Mouse (Mus musculus): ENCODE data around the gene Gm17334. TPM values are rescaled to one million over a fixed set of nuclear protein-coding genes. Genes with fewer than 3 reads are reported as not detected.

Gene Gm17334
- polyA plus RNA-seq, 1 experiment from 2014 or later = not detected

GRCm38 (mm10) chr11:53774659-53775255 is 1.8 kb upstream of the Gm17334 start:
- no peak for DNase-seq (ENCODE audit: low spot score)
- Histone ChIP-seq H3K36me3 (no peaks in the 10 kb centered on the region), H3K27me3 (ENCODE audit: low read depth, poor library complexity, severe bottlenecking) (peaks cover 37% of the 10 kb centered on the region), H3K4me1 (peaks cover 13% of the 10 kb centered on the region), H3K27ac (replicated peaks) (no peak overlapping the region), H3K4me3 (no peak overlapping the region), H3K9me3 (replicated peaks) (no peaks in the 10 kb centered on the region)
- WGBS = 87% methylated on average over 13 of the region's 13 CpGs

- no peak overlapping the region for H3K4me3 ChIP-seq
- DNase-seq (ENCODE audit: low spot score) = no peak
- H3K4me1 ChIP-seq = peaks cover 20% of the 10 kb centered on the region
- no peaks in the 10 kb centered on the region for H3K36me3 ChIP-seq
- 91% methylated on average over 16 of the region's 16 CpGs for WGBS
- H3K27me3 ChIP-seq (ENCODE audit: low read depth, poor library complexity, severe bottlenecking) = peaks cover 47% of the 10 kb centered on the region
- H3K27ac ChIP-seq (replicated peaks) = no peak overlapping the region
- no peaks in the 10 kb centered on the region for H3K9me3 ChIP-seq (replicated peaks)
These were observed 814 bp upstream of the Gm17334 start for GRCm38 (mm10) chr11:53773641-53774360.

- peaks cover 57% of the 10 kb centered on the region for H3K27me3 ChIP-seq (ENCODE audit: low read depth, poor library complexity, severe bottlenecking)
- peaks cover 20% of the 10 kb centered on the region for H3K4me1 ChIP-seq
- H3K4me3 ChIP-seq = no peak overlapping the region
These were observed 451 bp downstream of the Gm17334 start for GRCm38 (mm10) chr11:53772536-53772935.

GRCm38 (mm10) chr11:53771001-53771744 is 1.8 kb downstream of the Gm17334 start:
- Histone ChIP-seq H3K36me3 (no peaks in the 10 kb centered on the region), H3K27me3 (ENCODE audit: low read depth, poor library complexity, severe bottlenecking) (peaks cover 70% of the 10 kb centered on the region), H3K4me1 (peaks cover 20% of the 10 kb centered on the region), H3K4me3 (peak overlapping the region; percentile 71; the same call in 1 of the 2 replicates), H3K27ac (replicated peaks) (no peak overlapping the region), H3K9me3 (replicated peaks) (no peaks in the 10 kb centered on the region)
- 89% methylated on average over 11 of the region's 11 CpGs for WGBS
- no peak for DNase-seq (ENCODE audit: low spot score)

More at GRCm38 (mm10) chr11:53772536-53772935, 451 bp downstream of the Gm17334 start:
- DNase-seq (ENCODE audit: low spot score) = no peak
- 82% methylated on average over 9 of the region's 9 CpGs for WGBS
- Histone ChIP-seq H3K36me3 (no peaks in the 10 kb centered on the region), H3K9me3 (replicated peaks) (no peaks in the 10 kb centered on the region), H3K27ac (replicated peaks) (no peak overlapping the region)

- peaks cover 79% of the 10 kb centered on the region for H3K27me3 ChIP-seq (ENCODE audit: low read depth, poor library complexity, severe bottlenecking)
- peak overlapping the region; percentile 76 for H3K27ac ChIP-seq (replicated peaks)
- under 1% methylated on average over 75 of the region's 75 CpGs for WGBS
- peak; percentile 72 for DNase-seq (ENCODE audit: low spot score)
- no peaks in the 10 kb centered on the region for H3K9me3 ChIP-seq (replicated peaks)
- peaks cover 20% of the 10 kb centered on the region for H3K4me1 ChIP-seq
- H3K4me3 ChIP-seq = peak overlapping the region; percentile 71
- no peaks in the 10 kb centered on the region for H3K36me3 ChIP-seq
These were observed 2.7 kb downstream of the Gm17334 start for GRCm38 (mm10) chr11:53770125-53770791.

- peak within 1 kb of the TSS; percentile 76 for H3K27ac ChIP-seq (replicated peaks)
- peak; percentile 87 for DNase-seq (ENCODE audit: low spot score)
- H3K4me1 ChIP-seq = peaks cover 20% of the 10 kb centered on the region
- no peaks in the 10 kb centered on the region for H3K9me3 ChIP-seq (replicated peaks)
- no peaks in the 10 kb centered on the region for H3K36me3 ChIP-seq
- 0% methylated on average over 40 of the region's 40 CpGs for WGBS
- peaks cover 84% of the 10 kb centered on the region for H3K27me3 ChIP-seq (ENCODE audit: low read depth, poor library complexity, severe bottlenecking)
- H3K4me3 ChIP-seq = peak within 1 kb of the TSS; percentile 71
These were observed 3.2 kb downstream of the Gm17334 start, which contains the start of gene Irf1 for GRCm38 (mm10) chr11:53769760-53770124. TSS of gene Irf1 (plus strand) at chr11:53770014.

GRCm38 (mm10) chr11:53769185-53769576 is 3.8 kb downstream of the Gm17334 start:
- 62% methylated on average over 12 of the region's 12 CpGs for WGBS
- no peak for DNase-seq (ENCODE audit: low spot score)
- H3K4me1 ChIP-seq = peaks cover 20% of the 10 kb centered on the region
- no peak overlapping the region for H3K27ac ChIP-seq (replicated peaks)
- peak overlapping the region; percentile 71 for H3K4me3 ChIP-seq
- no peaks in the 10 kb centered on the region for H3K9me3 ChIP-seq (replicated peaks)
- no peaks in the 10 kb centered on the region for H3K36me3 ChIP-seq
- peaks cover 89% of the 10 kb centered on the region for H3K27me3 ChIP-seq (ENCODE audit: low read depth, poor library complexity, severe bottlenecking)

- H3K9me3 ChIP-seq (replicated peaks) = no peaks in the 10 kb centered on the region
- H3K36me3 ChIP-seq = no peaks in the 10 kb centered on the region
- H3K4me1 ChIP-seq = peaks cover 26% of the 10 kb centered on the region
- no peak overlapping the region for H3K4me3 ChIP-seq
- H3K27ac ChIP-seq (replicated peaks) = no peak overlapping the region
- no peak for DNase-seq (ENCODE audit: low spot score)
- peaks cover 95% of the 10 kb centered on the region for H3K27me3 ChIP-seq (ENCODE audit: low read depth, poor library complexity, severe bottlenecking)
- 80% methylated on average over 13 of the region's 13 CpGs for WGBS
These were observed 4.4 kb downstream of the Gm17334 start for GRCm38 (mm10) chr11:53768422-53769184.

- H3K9me3 ChIP-seq (replicated peaks) = no peaks in the 10 kb centered on the region
- WGBS = 35% methylated on average over 5 of the region's 5 CpGs
- no peak overlapping the region for H3K4me3 ChIP-seq
- no peak for DNase-seq (ENCODE audit: low spot score)
- peaks cover 97% of the 10 kb centered on the region for H3K27me3 ChIP-seq (ENCODE audit: low read depth, poor library complexity, severe bottlenecking)
- H3K36me3 ChIP-seq = no peaks in the 10 kb centered on the region
- peaks cover 34% of the 10 kb centered on the region for H3K4me1 ChIP-seq
- no peak overlapping the region for H3K27ac ChIP-seq (replicated peaks)
These were observed 8.4 kb downstream of the Gm17334 start for GRCm38 (mm10) chr11:53764581-53764980.

GRCm38 (mm10) chr11:53763496-53764140 is 9.4 kb downstream of the Gm17334 start:
- H3K27me3 ChIP-seq (ENCODE audit: low read depth, poor library complexity, severe bottlenecking) = peaks cover 97% of the 10 kb centered on the region

GRCm38 (mm10) chr11:53762827-53763495 is 10.0 kb downstream of the Gm17334 start:
- peak; percentile 32 for DNase-seq (ENCODE audit: low spot score)
- H3K4me3 ChIP-seq = peak overlapping the region; percentile 42
- 8% methylated on average over 23 of the region's 23 CpGs for WGBS
- no peaks in the 10 kb centered on the region for H3K9me3 ChIP-seq (replicated peaks)
- no peaks in the 10 kb centered on the region for H3K36me3 ChIP-seq
- peaks cover 39% of the 10 kb centered on the region for H3K4me1 ChIP-seq
- peak overlapping the region; percentile 55 for H3K27ac ChIP-seq (replicated peaks)
- H3K27me3 ChIP-seq (ENCODE audit: low read depth, poor library complexity, severe bottlenecking) = peaks cover 96% of the 10 kb centered on the region

More at GRCm38 (mm10) chr11:53763496-53764140, 9.4 kb downstream of the Gm17334 start:
- Histone ChIP-seq H3K36me3 (no peaks in the 10 kb centered on the region), H3K4me1 (peaks cover 39% of the 10 kb centered on the region), H3K9me3 (replicated peaks) (no peaks in the 10 kb centered on the region), H3K27ac (replicated peaks) (peak overlapping the region; percentile 55), H3K4me3 (peak overlapping the region; percentile 42)
- WGBS = 5% methylated on average over 33 of the region's 33 CpGs
- DNase-seq (ENCODE audit: low spot score) = peak; percentile 72
